Mouse (Mus musculus) intestine, embryonic 15.5 days (tissue): ENCODE data around the gene Sst. TPM values are rescaled to one million over a fixed set of nuclear protein-coding genes. Genes with fewer than 3 reads are reported as not detected.

Source experiments
- ATAC-seq: fragments of 200-750 bp; cut with Nextera tagmentation; 2 replicates; pipeline ENCODE4 v1.8.0; 2017; ENCODE audit warnings: moderate TSS enrichment, moderate library complexity
- H3K27ac ChIP-seq: fragments of 300-500 bp; sonication (generic); 2 replicates; pipeline ENCODE4 v1.5.1; 2015; ENCODE audit warnings: mild to moderate bottlenecking, inconsistent platforms
- H3K27me3 ChIP-seq: fragments of 300-500 bp; sonication (generic); replicated peaks from 2 replicates; pipeline ENCODE4 v1.6.1; 2015; ENCODE audit warnings: inconsistent platforms
- H3K36me3 ChIP-seq: fragments of 300-500 bp; sonication (generic); 2 replicates; pipeline ENCODE4 v1.6.1; 2015; ENCODE audit warnings: inconsistent platforms
- H3K4me1 ChIP-seq: fragments of 300-500 bp; sonication (generic); replicated peaks from 2 replicates; pipeline ENCODE4 v1.6.1; 2015; ENCODE audit warnings: inconsistent platforms
- H3K4me2 ChIP-seq: fragments of 300-500 bp; sonication (generic); replicated peaks from 2 replicates; pipeline ENCODE4 v1.6.1; 2015; ENCODE audit warnings: mild to moderate bottlenecking, inconsistent platforms
- H3K4me3 ChIP-seq: fragments of 300-500 bp; sonication (generic); replicated peaks from 2 replicates; pipeline ENCODE4 v1.5.1; 2015; ENCODE audit warnings: inconsistent platforms
- H3K9ac ChIP-seq: fragments of 300-500 bp; sonication (generic); 2 replicates; pipeline ENCODE4 v1.6.1; 2015; ENCODE audit warnings: inconsistent platforms
- H3K9me3 ChIP-seq: fragments of 300-500 bp; sonication (generic); 2 replicates; pipeline ENCODE4 v1.6.1; 2016; ENCODE audit warnings: inconsistent platforms
- WGBS: fragments of 180-500 bp; shearing (Covaris S2); methylation state at CpG from one replicate; pipeline ENCODE4 v1.1.7; 2015; 5-methylcytosine and 5-hydroxymethylcytosine counted together
- polyA plus RNA-seq: library from polyadenylated mRNA; unstranded; fragments of >200 nt; fragmentation: Nextera tagmentation; extraction: Ambion mirVana; gene quantifications from 2 replicates; pipeline ENCODE4 v1.2.1, GENCODE M21; 2015

Gene Sst
- polyA plus RNA-seq, 1 experiment from 2014 or later: 12.9 TPM

DNA sequence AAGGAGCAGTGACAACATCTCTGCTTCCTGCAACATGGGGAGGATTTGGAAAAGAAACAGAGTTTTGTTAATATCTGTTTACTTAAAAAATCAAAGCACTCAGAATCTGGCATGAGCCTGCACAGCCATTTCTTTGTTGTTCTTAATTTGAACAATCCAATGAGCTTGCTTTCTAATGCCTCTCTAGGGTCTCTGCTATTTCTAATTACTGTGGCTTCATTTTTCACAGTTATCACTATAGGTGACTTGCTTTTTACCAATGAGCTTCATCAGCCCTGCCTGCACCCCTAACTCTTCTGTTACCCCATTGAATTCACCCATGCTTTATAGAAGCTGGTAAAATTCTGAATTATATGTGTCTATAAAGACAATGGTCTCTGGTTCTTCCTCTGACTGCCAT, 41.0 kb downstream of the Sst start:
- no peak overlapping the region for H3K9ac ChIP-seq
- no peak overlapping the region for H3K27ac ChIP-seq
- no peaks in the 10 kb centered on the region for H3K36me3 ChIP-seq
- ATAC-seq: no peak
- no peak overlapping the region for H3K4me3 ChIP-seq
- H3K4me1 ChIP-seq: no peaks in the 10 kb centered on the region
- H3K9me3 ChIP-seq: no peaks in the 10 kb centered on the region
- no peaks in the 10 kb centered on the region for H3K27me3 ChIP-seq
- no peak overlapping the region for H3K4me2 ChIP-seq

DNA sequence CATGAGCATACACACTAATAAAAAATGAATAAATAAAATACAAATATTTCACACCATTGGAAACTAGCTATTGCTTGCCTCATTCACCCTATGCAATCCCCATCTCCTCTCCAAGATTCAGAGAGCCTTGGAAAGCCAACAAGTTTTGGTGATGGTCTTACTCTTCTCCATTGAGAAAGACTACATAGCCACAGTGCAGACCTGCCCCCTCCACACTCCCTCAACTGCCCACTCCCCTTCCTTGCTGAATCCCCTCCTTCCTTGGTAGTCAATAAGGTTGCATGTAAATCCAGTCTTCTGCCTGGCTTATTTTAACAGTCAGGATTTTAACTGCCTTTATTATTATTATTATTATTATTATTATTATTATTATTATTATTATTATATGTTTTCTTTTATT, 41.6 kb downstream of the Sst start:
- Histone ChIP-seq H3K27ac (no peak overlapping the region), H3K9me3 (no peaks in the 10 kb centered on the region), H3K27me3 (no peaks in the 10 kb centered on the region), H3K36me3 (no peaks in the 10 kb centered on the region), H3K9ac (no peak overlapping the region), H3K4me2 (no peak overlapping the region), H3K4me1 (no peaks in the 10 kb centered on the region), H3K4me3 (no peak overlapping the region)
- ATAC-seq: no peak

GRCm38 (mm10) chr16:23844622-23845021, 46.1 kb downstream of the Sst start:
- Histone ChIP-seq H3K4me2 (no peak overlapping the region), H3K4me3 (no peak overlapping the region), H3K36me3 (no peaks in the 10 kb centered on the region), H3K27ac (no peak overlapping the region), H3K9me3 (no peaks in the 10 kb centered on the region), H3K27me3 (no peaks in the 10 kb centered on the region), H3K9ac (no peak overlapping the region), H3K4me1 (no peaks in the 10 kb centered on the region)
- whole genome bisulfite sequencing: 82% methylated on average over 7 of the region's 7 CpGs
- ATAC-seq: no peak

DNA sequence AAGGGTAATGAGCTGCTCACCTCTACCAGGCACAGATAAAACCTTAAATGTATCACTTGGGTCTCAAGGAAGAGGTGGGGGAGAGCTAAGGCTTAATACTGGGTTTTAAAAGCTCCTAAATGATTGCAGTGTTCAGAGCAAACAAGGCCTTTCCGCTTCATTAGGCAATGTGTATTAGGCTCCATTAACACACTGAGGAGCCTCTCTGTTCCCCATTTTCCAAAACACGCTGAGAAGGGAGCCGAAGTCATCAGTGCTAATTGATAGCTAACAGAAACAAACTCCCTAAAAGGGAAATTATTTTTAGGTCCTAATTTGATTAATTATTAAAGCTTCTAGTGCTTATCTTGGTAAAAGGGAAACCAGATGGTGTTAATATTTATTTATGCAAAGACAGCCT, 48.1 kb downstream of the Sst start:
- no peaks in the 10 kb centered on the region for H3K36me3 ChIP-seq
- H3K4me1 ChIP-seq: no peaks in the 10 kb centered on the region
- no peak overlapping the region for H3K4me3 ChIP-seq
- no peak overlapping the region for H3K4me2 ChIP-seq
- H3K27me3 ChIP-seq: no peaks in the 10 kb centered on the region
- no peak overlapping the region for H3K9ac ChIP-seq
- no peak for ATAC-seq
- WGBS: 59% methylated on average over 3 of the region's 3 CpGs
- H3K9me3 ChIP-seq: no peaks in the 10 kb centered on the region
- no peak overlapping the region for H3K27ac ChIP-seq

Other genes starting within 250 kb of the Sst start
- not detected in 2 replicates for gene Rtp2, start 41.4 kb upstream of the Sst start, polyA plus RNA-seq
- not detected in 2 replicates for gene Gm37419, start 97.5 kb upstream of the Sst start, polyA plus RNA-seq
- gene Bcl6, start 97.9 kb upstream of the Sst start, polyA plus RNA-seq: 0.90 and 0.91 TPM in 2 replicates